Mouse (Mus musculus): ENCODE measurements around the gene Ttc28. TPM values are rescaled to one million over a fixed set of nuclear protein-coding genes. Genes with fewer than 3 reads are reported as not detected.

Gene Ttc28
- polyA plus RNA-seq, 1 experiment from 2014 or later, result 13.5 TPM

DNA sequence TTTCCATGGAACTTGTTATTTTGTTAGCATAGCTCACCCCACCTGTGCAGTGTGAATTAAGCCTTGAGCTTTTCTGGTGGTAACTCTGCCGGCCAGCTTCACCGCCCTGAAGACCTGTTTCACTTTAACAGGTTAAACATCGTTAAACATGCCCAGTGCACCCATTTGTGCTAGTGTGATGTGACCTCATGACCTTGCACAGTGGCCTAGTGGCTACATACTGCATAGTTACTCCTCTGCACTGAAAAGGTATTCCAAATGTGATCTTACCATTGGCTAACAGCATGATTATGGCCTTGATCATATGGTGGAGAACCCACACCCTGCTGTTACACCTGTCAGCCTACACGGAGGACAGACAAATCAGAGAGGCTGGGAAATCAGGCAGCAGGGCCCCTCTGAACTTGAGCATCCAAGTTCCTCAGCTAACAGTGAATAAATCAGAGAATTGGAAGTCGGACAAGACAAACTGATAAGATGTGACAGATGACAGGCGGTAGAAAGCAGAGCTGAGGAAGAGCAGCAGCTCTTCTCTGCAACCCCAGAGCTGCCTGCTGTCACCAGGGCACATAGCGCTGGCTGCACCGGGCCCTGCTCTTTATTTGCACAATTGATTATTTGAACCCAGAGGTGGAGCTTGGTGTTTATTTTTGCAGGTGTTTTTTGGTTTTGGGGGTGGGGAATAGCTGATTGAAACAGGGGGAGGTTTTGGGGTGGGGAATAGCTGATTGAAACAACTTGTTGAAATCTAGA, 456.5 kb downstream of the Ttc28 start:
- WGBS, result 92% methylated on average over 8 of the region's 8 CpGs
- H3K27me3 ChIP-seq (ENCODE audit: control insufficient read depth, insufficient read depth, low read length), result no peaks in the 10 kb centered on the region
- DNase-seq (ENCODE audit: low spot score, missing footprints) (no peak), ATAC-seq (ENCODE audit: low FRiP score) (no peak)
- H3K4me1 ChIP-seq (ENCODE audit: control insufficient read depth, insufficient read depth, low read length), result peaks cover 7% of the 10 kb centered on the region
- H3K9ac ChIP-seq (ENCODE audit: low read length), result no peak overlapping the region
- no peak overlapping the region for H3K4me2 ChIP-seq
- peaks cover 15% of the 10 kb centered on the region for H3K36me3 ChIP-seq (ENCODE audit: control insufficient read depth, insufficient read depth, low read length)
- no peaks in the 10 kb centered on the region for H3K9me3 ChIP-seq (ENCODE audit: control insufficient read depth, low read length)
- H3K4me3 ChIP-seq (ENCODE audit: low read depth, low read length), result no peak overlapping the region
- H3K27ac ChIP-seq (ENCODE audit: low read depth, low read length), result no peak overlapping the region

MicroRNAs within 50 kb of the gene (microRNA counts, 519-probe panel; counts per million panel counts)
- microRNA mmu-miR-701, result not detected

Small RNA genes lying within 50 kb of the gene (microRNA-seq; reads per million reads assigned to microRNA genes)
- 201 reads per million, percentile 63 among the genes with 10 or more reads in this experiment for gene Mir701

Other genes starting within 250 kb of the Ttc28 start
- 54.7 and 55.6 TPM in 2 replicates for gene Noc4l, start 226.4 kb upstream of the Ttc28 start, polyA plus RNA-seq (2014; fragmentation: Nextera tagmentation; extraction: Ambion mirVana)
- gene Ddx51, start 226.4 kb upstream of the Ttc28 start, polyA plus RNA-seq (2014; fragmentation: Nextera tagmentation; extraction: Ambion mirVana), result 32.2 and 33.0 TPM in 2 replicates
- gene Ep400, start 109.1 kb upstream of the Ttc28 start, polyA plus RNA-seq (2014; fragmentation: Nextera tagmentation; extraction: Ambion mirVana), result 40.0 and 40.2 TPM in 2 replicates
- 14.9 and 16.5 TPM in 2 replicates for gene Pus1, start 99.1 kb upstream of the Ttc28 start, polyA plus RNA-seq (2014; fragmentation: Nextera tagmentation; extraction: Ambion mirVana)
- gene Ulk1, start 69.7 kb upstream of the Ttc28 start, polyA plus RNA-seq (2014; fragmentation: Nextera tagmentation; extraction: Ambion mirVana), result 28.1 and 36.1 TPM in 2 replicates
- 21.0 and 25.0 TPM in 2 replicates for gene Hscb, start 40.0 kb upstream of the Ttc28 start, polyA plus RNA-seq (2014; fragmentation: Nextera tagmentation; extraction: Ambion mirVana)
- gene Chek2, start 39.8 kb upstream of the Ttc28 start, polyA plus RNA-seq (2014; fragmentation: Nextera tagmentation; extraction: Ambion mirVana), result 26.8 and 28.5 TPM in 2 replicates

Measured in midbrain, embryonic 11.5 days (tissue).